Mouse (Mus musculus) hindbrain, embryonic 16.5 days (tissue): Measurements from ENCODE around the gene Smim13. TPM values are rescaled to one million over a fixed set of nuclear protein-coding genes. Genes with fewer than 3 reads are reported as not detected.
"Not testable (repeated sequence)": the region's sequence is repeated elsewhere in the genome, so short reads cannot be mapped to it uniquely, and the experiment has no call there.

Experiments used
- ATAC-seq: fragments of 200-750 bp; cut with Nextera tagmentation; 2 replicates; pipeline ENCODE4 v1.8.0; 2017; ENCODE audit warnings: moderate TSS enrichment, moderate library complexity
- H3K27ac ChIP-seq: fragments of 300-500 bp; sonication (generic); 2 replicates; pipeline ENCODE4 v1.5.1; 2014; ENCODE audit warnings: low read depth, mild to moderate bottlenecking, control low read depth, low read length, moderate library complexity
- H3K27me3 ChIP-seq: fragments of 300-500 bp; sonication (generic); replicated peaks from 2 replicates; pipeline ENCODE4 v1.6.1; 2014; ENCODE audit warnings: low read length; ENCODE audit not compliant: control insufficient read depth, insufficient read depth
- H3K36me3 ChIP-seq: fragments of 300-500 bp; sonication (generic); 2 replicates; pipeline ENCODE4 v1.6.1; 2014; ENCODE audit warnings: mild to moderate bottlenecking, low read length, moderate library complexity, mixed read lengths; ENCODE audit not compliant: control insufficient read depth, insufficient read depth
- H3K4me1 ChIP-seq: fragments of 300-500 bp; sonication (generic); 2 replicates; pipeline ENCODE4 v1.6.1; 2014; ENCODE audit warnings: low read depth, low read length; ENCODE audit not compliant: control insufficient read depth, insufficient read depth
- H3K4me2 ChIP-seq: fragments of 300-500 bp; sonication (generic); 2 replicates; pipeline ENCODE4 v1.6.1; 2014; ENCODE audit warnings: mild to moderate bottlenecking, low read length, control low read depth, moderate library complexity
- H3K4me3 ChIP-seq: fragments of 300-500 bp; sonication (generic); 2 replicates; pipeline ENCODE4 v1.5.1; 2014; ENCODE audit warnings: mild to moderate bottlenecking, low read length, control low read depth, moderate library complexity
- H3K9ac ChIP-seq: fragments of 300-500 bp; sonication (generic); 2 replicates; pipeline ENCODE4 v1.6.1; 2014; ENCODE audit warnings: low read depth, mild to moderate bottlenecking, control low read depth, low read length, moderate library complexity
- H3K9me3 ChIP-seq: fragments of 300-500 bp; sonication (generic); 2 replicates; pipeline ENCODE4 v1.6.1; 2014; ENCODE audit warnings: mild to moderate bottlenecking, low read length, moderate library complexity; ENCODE audit not compliant: control insufficient read depth
- WGBS: fragments of 180-500 bp; shearing (Covaris S2); extraction: QIAGEN DNeasy Blood & Tissue Kit; methylation state at CpG from one replicate; pipeline ENCODE4 v1.1.7; 2014; 5-methylcytosine and 5-hydroxymethylcytosine counted together
- polyA plus RNA-seq: library from polyadenylated mRNA; unstranded; fragments of >200 nt; fragmentation: Nextera tagmentation; extraction: Ambion mirVana; gene quantifications from 2 replicates; pipeline ENCODE4 v1.2.1, GENCODE M21; 2015

The Smim13 gene
- polyA plus RNA-seq, 1 experiment from 2014 or later = 28.5 TPM

GRCm38 (mm10) chr13:41250318-41250981 is 806 bp downstream of the Smim13 start:
- Histone ChIP-seq H3K4me1 (peaks cover 7% of the 10 kb centered on the region), H3K4me2 (peak overlapping the region; percentile 68), H3K9ac (peak overlapping the region; percentile 93), H3K36me3 (no peaks in the 10 kb centered on the region), H3K9me3 (no peaks in the 10 kb centered on the region), H3K27ac (peak overlapping the region; percentile 92), H3K4me3 (peak overlapping the region; percentile 87), H3K27me3 (no peaks in the 10 kb centered on the region)
- ATAC-seq = no peak; the same call in 1 of the 2 replicates
- WGBS = 2% methylated on average over 24 of the region's 27 CpGs

DNA sequence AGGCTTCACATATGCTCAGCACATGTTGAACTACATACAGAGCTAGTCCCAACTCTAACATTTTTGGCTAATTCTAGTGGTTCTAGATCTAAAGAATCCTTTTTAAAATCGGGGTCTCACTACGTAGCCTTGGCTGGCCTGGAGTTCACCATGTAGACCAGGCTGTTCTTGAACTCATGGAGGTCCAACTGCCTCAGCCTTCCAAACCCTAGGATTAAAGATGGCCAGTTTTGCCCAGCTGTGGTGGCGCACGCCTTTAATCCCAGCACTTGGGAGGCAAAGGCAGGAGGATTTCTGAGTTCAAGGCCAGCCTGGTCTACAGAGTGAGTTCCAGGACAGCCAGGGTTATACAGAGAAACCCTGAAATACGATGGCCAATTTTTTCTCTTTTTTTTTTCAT is 1.6 kb downstream of the Smim13 start:
- H3K9ac ChIP-seq, H3K27ac ChIP-seq, H3K27me3 ChIP-seq, ATAC-seq, H3K36me3 ChIP-seq, H3K4me3 ChIP-seq, H3K4me1 ChIP-seq, H3K9me3 ChIP-seq: not testable (repeated sequence)
- H3K4me2 ChIP-seq = peak overlapping the region; percentile 68
- 93% methylated on average over 5 of the region's 5 CpGs for WGBS

- H3K4me2 ChIP-seq = no peak overlapping the region
- H3K27ac ChIP-seq = no peak overlapping the region
- H3K9me3 ChIP-seq = no peaks in the 10 kb centered on the region
- WGBS = 80% methylated on average over 5 of the region's 5 CpGs
- no peak overlapping the region for H3K9ac ChIP-seq
- no peak for ATAC-seq
- no peaks in the 10 kb centered on the region for H3K36me3 ChIP-seq
- H3K4me1 ChIP-seq = peaks cover 7% of the 10 kb centered on the region
- no peaks in the 10 kb centered on the region for H3K27me3 ChIP-seq
- H3K4me3 ChIP-seq = no peak overlapping the region
These were observed 2.0 kb downstream of the Smim13 start for GRCm38 (mm10) chr13:41251667-41252066.

- WGBS = 86% methylated on average over 6 of the region's 6 CpGs
- peaks cover 7% of the 10 kb centered on the region for H3K4me1 ChIP-seq
- H3K27ac ChIP-seq = no peak overlapping the region
- H3K4me2 ChIP-seq = no peak overlapping the region; the same call in 1 of the 2 replicates
- no peaks in the 10 kb centered on the region for H3K36me3 ChIP-seq
- no peak for ATAC-seq
- no peaks in the 10 kb centered on the region for H3K9me3 ChIP-seq
- H3K27me3 ChIP-seq = no peaks in the 10 kb centered on the region
- no peak overlapping the region for H3K4me3 ChIP-seq
- H3K9ac ChIP-seq = no peak overlapping the region
These were observed 2.5 kb downstream of the Smim13 start for GRCm38 (mm10) chr13:41252141-41252540.

- H3K36me3 ChIP-seq = no peaks in the 10 kb centered on the region
- H3K4me1 ChIP-seq = peaks cover 7% of the 10 kb centered on the region
- H3K4me2 ChIP-seq = no peak overlapping the region
- H3K27me3 ChIP-seq = no peaks in the 10 kb centered on the region
- no peak for ATAC-seq
- H3K4me3 ChIP-seq = no peak overlapping the region
- H3K9me3 ChIP-seq = no peaks in the 10 kb centered on the region
- 90% methylated on average over 7 of the region's 7 CpGs for WGBS
- no peak overlapping the region for H3K9ac ChIP-seq
- no peak overlapping the region for H3K27ac ChIP-seq
These were observed 3.1 kb downstream of the Smim13 start for GRCm38 (mm10) chr13:41252736-41253135.

DNA sequence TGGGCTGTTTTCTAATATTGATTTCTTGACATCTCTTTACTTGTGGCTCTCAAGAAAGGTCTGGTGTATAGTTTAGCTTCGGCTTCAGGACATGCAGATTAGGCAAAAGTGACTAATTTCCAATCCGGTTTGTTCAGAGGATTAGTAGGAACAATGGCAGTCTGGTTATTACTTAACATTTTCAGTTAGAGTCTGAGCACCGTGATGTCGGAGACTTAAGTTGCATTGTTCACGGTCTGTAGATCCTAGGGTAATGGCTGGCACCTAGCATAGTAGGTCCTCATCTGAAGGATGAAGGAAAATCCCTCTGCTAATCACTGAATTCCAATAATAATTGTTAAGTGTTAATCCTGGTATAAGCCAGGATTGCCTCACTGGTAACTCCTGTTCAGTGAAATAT is 6.5 kb downstream of the Smim13 start:
- H3K4me2 ChIP-seq = no peak overlapping the region
- no peak overlapping the region for H3K9ac ChIP-seq
- H3K4me3 ChIP-seq = no peak overlapping the region
- no peak for ATAC-seq
- H3K27ac ChIP-seq = no peak overlapping the region
- peaks cover 2% of the 10 kb centered on the region for H3K4me1 ChIP-seq
- no peaks in the 10 kb centered on the region for H3K36me3 ChIP-seq
- H3K9me3 ChIP-seq = no peaks in the 10 kb centered on the region
- 85% methylated on average over 5 of the region's 5 CpGs for WGBS
- H3K27me3 ChIP-seq = no peaks in the 10 kb centered on the region

DNA sequence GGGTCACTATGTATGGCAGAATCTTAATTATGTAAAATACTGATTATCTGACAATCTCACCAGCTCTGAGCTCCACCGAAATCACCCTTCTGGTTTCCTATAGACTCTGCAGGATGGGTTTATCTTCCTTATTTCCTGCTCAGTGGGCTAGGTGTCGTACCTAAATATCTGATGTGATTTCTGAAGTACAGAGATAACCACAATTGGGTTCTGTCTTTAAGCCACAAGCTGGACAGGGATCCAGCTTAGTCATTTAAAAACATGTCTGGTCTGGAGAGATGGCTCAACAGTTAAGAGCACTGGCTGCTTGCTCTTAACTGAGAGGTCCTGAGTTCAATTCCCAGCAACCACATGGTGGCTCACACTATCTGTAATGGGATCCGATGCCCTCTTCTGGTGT is 7.3 kb downstream of the Smim13 start:
- Histone ChIP-seq H3K27ac (no peak overlapping the region), H3K36me3 (no peaks in the 10 kb centered on the region), H3K27me3 (no peaks in the 10 kb centered on the region), H3K9me3 (no peaks in the 10 kb centered on the region), H3K9ac (no peak overlapping the region), H3K4me1 (no peaks in the 10 kb centered on the region; the same call in 1 of the 2 replicates), H3K4me3 (no peak overlapping the region), H3K4me2 (no peak overlapping the region)
- ATAC-seq = no peak
- over 99% methylated on average over 3 of the region's 3 CpGs for WGBS

DNA sequence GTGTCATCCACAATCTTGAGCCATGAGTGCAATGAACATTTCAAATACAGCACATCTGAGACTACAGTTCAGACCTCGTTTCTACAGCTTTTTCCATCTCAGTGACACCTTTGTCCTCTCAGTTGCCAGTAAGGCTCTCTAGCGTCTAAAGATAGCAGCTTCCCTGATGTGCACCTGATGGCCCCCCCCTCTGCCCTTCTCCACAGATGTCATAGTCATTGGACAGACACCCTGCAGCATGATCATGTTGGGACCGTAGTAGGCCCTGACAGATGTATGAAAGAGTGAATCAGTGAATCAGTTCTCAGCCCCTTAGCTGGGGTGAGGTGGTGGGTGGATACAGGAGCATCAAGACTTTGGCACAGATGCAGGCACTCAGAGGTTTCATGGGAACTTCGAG is 8.2 kb downstream of the Smim13 start:
- Histone ChIP-seq H3K4me2 (no peak overlapping the region), H3K36me3 (no peaks in the 10 kb centered on the region), H3K4me3 (no peak overlapping the region), H3K4me1 (no peaks in the 10 kb centered on the region), H3K27me3 (no peaks in the 10 kb centered on the region), H3K27ac (no peak overlapping the region), H3K9ac (no peak overlapping the region), H3K9me3 (no peaks in the 10 kb centered on the region)
- 86% methylated on average over 4 of the region's 4 CpGs for WGBS
- no peak for ATAC-seq

DNA sequence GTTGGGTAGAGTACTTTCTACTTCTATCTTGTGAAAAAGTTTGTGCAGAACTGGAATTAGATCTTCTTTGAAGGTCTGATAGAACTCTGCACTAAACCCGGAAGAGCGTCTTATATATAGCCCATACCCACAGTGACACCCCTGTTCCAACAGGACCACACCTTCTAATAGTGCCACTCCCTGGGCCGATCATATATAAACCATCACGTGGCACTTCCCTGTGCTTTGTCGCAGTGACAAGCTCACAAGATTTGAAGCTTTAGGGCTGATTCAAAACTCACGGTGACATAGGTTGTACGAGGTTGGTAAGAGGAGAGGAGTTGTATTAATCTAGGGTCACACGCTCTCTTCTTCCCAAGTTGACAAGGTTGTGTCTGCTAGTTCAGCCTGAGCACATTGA is 12.0 kb downstream of the Smim13 start:
- WGBS = 96% methylated on average over 8 of the region's 8 CpGs
- not testable (repeated sequence) for H3K27me3 ChIP-seq, ATAC-seq, H3K9ac ChIP-seq, H3K9me3 ChIP-seq, H3K4me3 ChIP-seq, H3K36me3 ChIP-seq, H3K4me2 ChIP-seq, H3K27ac ChIP-seq, H3K4me1 ChIP-seq
